Mouse (Mus musculus) cerebellum, adult 2 months (tissue): ENCODE data around the gene Pask. TPM values are rescaled to one million over a fixed set of nuclear protein-coding genes. Genes with fewer than 3 reads are reported as not detected.

ENCODE experiments used
- DNase-seq, 2 experiments: peaks; one replicate each; pipeline ENCODE4 v3.0.0; 2021
- H3K27ac ChIP-seq: fragments of 200-500 bp; 2 replicates; pipeline ENCODE4 v1.5.1; 2012; ENCODE audit warnings: low read length, control low read depth, inconsistent platforms; ENCODE audit not compliant: insufficient read depth
- H3K27me3 ChIP-seq: fragments of 200-500 bp; 2 replicates; pipeline ENCODE4 v1.6.1; 2012; ENCODE audit warnings: inconsistent platforms, mild to moderate bottlenecking, low read length, moderate library complexity; ENCODE audit not compliant: control insufficient read depth, insufficient read depth
- H3K4me1 ChIP-seq: fragments of 200-500 bp; 2 replicates; pipeline ENCODE4 v1.6.1; 2011; ENCODE audit warnings: low read length; ENCODE audit not compliant: control insufficient read depth, insufficient read depth
- H3K4me3 ChIP-seq: fragments of 200-500 bp; replicated peaks from 2 replicates; pipeline ENCODE3; 2011; ENCODE audit warnings: mild to moderate bottlenecking, low read depth, low read length, control low read depth; ENCODE audit not compliant: insufficient read depth
- CTCF ChIP-seq: fragments of 200-500 bp; IDR thresholded peaks from 2 replicates; pipeline ENCODE4 v1.5.1; 2011; ENCODE audit warnings: low read depth, mild to moderate bottlenecking, control low read depth, low read length, moderate library complexity, borderline replicate concordance; ENCODE audit not compliant: insufficient read depth
- POLR2A ChIP-seq: fragments of 200-500 bp; IDR thresholded peaks from 2 replicates; pipeline ENCODE4 v1.6.1; 2011; ENCODE audit warnings: low read length, control low read depth, borderline replicate concordance; ENCODE audit not compliant: insufficient read depth
- WGBS: fragments of 180-500 bp; shearing (Covaris S2); methylation state at CpG from one replicate; pipeline ENCODE4 v1.1.7; 2018; 5-methylcytosine and 5-hydroxymethylcytosine counted together
- polyA plus RNA-seq: library from polyadenylated mRNA; depleted of rRNA; stranded (reverse); fragments of >200 nt; gene quantifications from 2 replicates; pipeline ENCODE4 v1.2.3, GENCODE M21; 2012; rRNA removed

Pask gene
- polyA plus RNA-seq, result 4.5 and 5.5 TPM in 2 replicates

GRCm38 (mm10) chr1:93342648-93343503, at the start of gene Pask, which contains the start of gene Ppp1r7:
Gene Pask (minus strand): TSS chr1:93343482.
Gene Ppp1r7 (plus strand): TSS chr1:93342854.
- peak within 1 kb of the TSS; percentile 94 for H3K4me3 ChIP-seq
- WGBS, result under 1% methylated on average over 63 of the region's 63 CpGs
- H3K27ac ChIP-seq, result 0 out of 2 replicates have a peak within 1 kb of the TSS, but pooled peaks have one; percentile 6
- H3K27me3 ChIP-seq, result no peaks in the 10 kb centered on the region
- no peak for TF ChIP-seq POLR2A
- TF ChIP-seq CTCF, result no peak
- DNase-seq, result peak; percentile 94 to 97
- peaks cover 6% of the 10 kb centered on the region; the same call in 1 of the 2 replicates for H3K4me1 ChIP-seq

GRCm38 (mm10) chr1:93388906-93389305, 45.6 kb upstream of the Pask start:
- H3K27me3 ChIP-seq, result no peaks in the 10 kb centered on the region
- H3K4me1 ChIP-seq, result no peaks in the 10 kb centered on the region
- no peak overlapping the region for H3K27ac ChIP-seq
- no peak for DNase-seq
- no peak for TF ChIP-seq POLR2A
- no peak for TF ChIP-seq CTCF
- WGBS, result 75% methylated on average over 2 of the region's 2 CpGs
- no peak overlapping the region for H3K4me3 ChIP-seq

- TF ChIP-seq CTCF (no peak), POLR2A (no peak)
- 90% methylated on average over 2 of the region's 2 CpGs for whole genome bisulfite sequencing
- no peak overlapping the region for H3K27ac ChIP-seq
- no peak overlapping the region for H3K4me3 ChIP-seq
- no peak for DNase-seq
- H3K4me1 ChIP-seq, result no peaks in the 10 kb centered on the region
- H3K27me3 ChIP-seq, result no peaks in the 10 kb centered on the region
These were observed 43.9 kb upstream of the Pask start for GRCm38 (mm10) chr1:93387198-93387597.

- no peak for DNase-seq
- Histone ChIP-seq H3K27me3 (no peaks in the 10 kb centered on the region), H3K4me3 (no peak overlapping the region), H3K4me1 (no peaks in the 10 kb centered on the region), H3K27ac (no peak overlapping the region)
- no peak for TF ChIP-seq POLR2A
- TF ChIP-seq CTCF, result no peak
- 72% methylated on average over 5 of the region's 5 CpGs for whole genome bisulfite sequencing
These were observed 35.8 kb upstream of the Pask start for GRCm38 (mm10) chr1:93379117-93379516.

GRCm38 (mm10) chr1:93377307-93377706, 34.0 kb upstream of the Pask start:
- DNase-seq, result no peak
- Histone ChIP-seq H3K27me3 (no peaks in the 10 kb centered on the region), H3K4me1 (no peaks in the 10 kb centered on the region), H3K27ac (no peak overlapping the region), H3K4me3 (no peak overlapping the region)
- TF ChIP-seq CTCF (no peak), POLR2A (no peak)
- 71% methylated on average over 5 of the region's 5 CpGs for WGBS

- no peak within 1 kb of the TSS for H3K4me3 ChIP-seq
- WGBS, result 71% methylated on average over 4 of the region's 4 CpGs
- no peaks in the 10 kb centered on the region for H3K4me1 ChIP-seq
- no peaks in the 10 kb centered on the region for H3K27me3 ChIP-seq
- H3K27ac ChIP-seq, result no peak within 1 kb of the TSS
- no peak for TF ChIP-seq POLR2A
- no peak for TF ChIP-seq CTCF
- DNase-seq, result no peak
These were observed 30.4 kb upstream of the Pask start, which contains the start of gene Ano7 for GRCm38 (mm10) chr1:93373665-93374064. Gene Ano7 (plus strand): TSS chr1:93373930.

- Histone ChIP-seq H3K27me3 (no peaks in the 10 kb centered on the region), H3K27ac (no peak overlapping the region), H3K4me1 (no peaks in the 10 kb centered on the region), H3K4me3 (no peak overlapping the region)
- DNase-seq, result no peak
- 95% methylated on average over 6 of the region's 6 CpGs for WGBS
- TF ChIP-seq POLR2A (no peak), CTCF (no peak)
These were observed 22.4 kb upstream of the Pask start for GRCm38 (mm10) chr1:93365641-93366040.

- no peaks in the 10 kb centered on the region for H3K4me1 ChIP-seq
- WGBS, result 83% methylated on average over 4 of the region's 4 CpGs
- DNase-seq, result no peak
These were observed 19.4 kb upstream of the Pask start for GRCm38 (mm10) chr1:93362661-93363060.

More at GRCm38 (mm10) chr1:93362661-93363060, 19.4 kb upstream of the Pask start:
- Histone ChIP-seq H3K27ac (no peak overlapping the region), H3K27me3 (no peaks in the 10 kb centered on the region), H3K4me3 (no peak overlapping the region)
- no peak for TF ChIP-seq POLR2A
- TF ChIP-seq CTCF, result no peak
